Mouse (Mus musculus) retina, embryonic 14.5 days (tissue): ENCODE measurements around the gene Pik3r6.
A peak's percentile ranks its signal among the peaks of the same experiment; 100 is the strongest.

ENCODE experiments used
- DNase-seq: peaks from one replicate; pipeline ENCODE4 v3.0.0-alpha.2; 2015; ENCODE audit warnings: low spot score

Gene Pik3r6

GRCm38 (mm10) chr11:68502902-68503629 lies at the start of gene Pik3r6:
Pik3r6 (plus strand) TSS chr11:68503019.
- no peak for DNase-seq

- DNase-seq: no peak
These were observed 49.5 kb upstream of the Pik3r6 start for GRCm38 (mm10) chr11:68453301-68453700.

GRCm38 (mm10) chr11:68458086-68458485 lies 44.7 kb upstream of the Pik3r6 start:
- no peak for DNase-seq

- DNase-seq: no peak
These were observed 43.8 kb upstream of the Pik3r6 start for GRCm38 (mm10) chr11:68459021-68459420.

GRCm38 (mm10) chr11:68459486-68459885 lies 43.3 kb upstream of the Pik3r6 start:
- no peak for DNase-seq

GRCm38 (mm10) chr11:68462716-68463115 lies 40.1 kb upstream of the Pik3r6 start:
- no peak for DNase-seq

- DNase-seq: no peak
These were observed 38.6 kb upstream of the Pik3r6 start for GRCm38 (mm10) chr11:68464260-68464659.

- DNase-seq: no peak
These were observed 37.7 kb upstream of the Pik3r6 start for GRCm38 (mm10) chr11:68465090-68465489.

GRCm38 (mm10) chr11:68467441-68467840 lies 35.4 kb upstream of the Pik3r6 start:
- no peak for DNase-seq

- no peak for DNase-seq
These were observed 34.7 kb upstream of the Pik3r6 start for GRCm38 (mm10) chr11:68467962-68468612.

GRCm38 (mm10) chr11:68468886-68469285 lies 33.9 kb upstream of the Pik3r6 start:
- DNase-seq: no peak

- DNase-seq: no peak
These were observed 30.5 kb upstream of the Pik3r6 start for GRCm38 (mm10) chr11:68472162-68472849.

GRCm38 (mm10) chr11:68474600-68474999 lies 28.2 kb upstream of the Pik3r6 start:
- DNase-seq: no peak

GRCm38 (mm10) chr11:68475676-68476075 lies 27.1 kb upstream of the Pik3r6 start:
- DNase-seq: no peak

- no peak for DNase-seq
These were observed 25.2 kb upstream of the Pik3r6 start for GRCm38 (mm10) chr11:68477661-68478060.

- no peak for DNase-seq
These were observed 24.2 kb upstream of the Pik3r6 start for GRCm38 (mm10) chr11:68478574-68478981.

- no peak for DNase-seq
These were observed 22.2 kb upstream of the Pik3r6 start for GRCm38 (mm10) chr11:68480660-68481059.

- DNase-seq: no peak
These were observed 20.8 kb upstream of the Pik3r6 start for GRCm38 (mm10) chr11:68482001-68482400.

- DNase-seq: no peak
These were observed 19.6 kb upstream of the Pik3r6 start for GRCm38 (mm10) chr11:68483213-68483612.

- DNase-seq: no peak
These were observed 18.4 kb upstream of the Pik3r6 start for GRCm38 (mm10) chr11:68484431-68484830.

- peak; percentile 85 for DNase-seq
These were observed 17.4 kb upstream of the Pik3r6 start for GRCm38 (mm10) chr11:68485206-68485942.

- no peak for DNase-seq
These were observed 16.7 kb upstream of the Pik3r6 start for GRCm38 (mm10) chr11:68486093-68486492.
